Mouse (Mus musculus) hindbrain, embryonic 10.5 days (tissue): Measurements from ENCODE around the gene Il4. TPM values are rescaled to one million over a fixed set of nuclear protein-coding genes. Genes with fewer than 3 reads are reported as not detected.

ENCODE experiments used
- DNase-seq: peaks from one replicate; pipeline ENCODE4 v3.0.0-alpha.2; 2017; ENCODE audit warnings: low spot score
- H3K27ac ChIP-seq: fragments of 300-500 bp; sonication (generic); 2 replicates; pipeline ENCODE4 v1.5.1; 2016; ENCODE audit warnings: mild to moderate bottlenecking, moderate library complexity
- H3K27me3 ChIP-seq: fragments of 300-500 bp; sonication (generic); 2 replicates; pipeline ENCODE4 v1.6.1; 2016; ENCODE audit warnings: mild to moderate bottlenecking; ENCODE audit not compliant: poor library complexity, insufficient read depth, severe bottlenecking
- H3K36me3 ChIP-seq: fragments of 300-500 bp; sonication (generic); 2 replicates; pipeline ENCODE4 v1.6.1; 2016; ENCODE audit warnings: mild to moderate bottlenecking, moderate library complexity
- H3K4me1 ChIP-seq: fragments of 300-500 bp; sonication (generic); replicated peaks from 2 replicates; pipeline ENCODE4 v1.6.1; 2016; ENCODE audit warnings: mild to moderate bottlenecking
- H3K4me3 ChIP-seq: fragments of 300-500 bp; sonication (generic); 2 replicates; pipeline ENCODE4 v1.5.1; 2016; ENCODE audit warnings: mild to moderate bottlenecking, moderate library complexity
- H3K9me3 ChIP-seq: fragments of 300-500 bp; sonication (generic); 2 replicates; pipeline ENCODE4 v1.6.1; 2016; ENCODE audit warnings: mild to moderate bottlenecking, moderate library complexity
- WGBS: fragments of 180-500 bp; shearing (Covaris S2); methylation state at CpG from one replicate; pipeline ENCODE4 v1.1.7; 2016; 5-methylcytosine and 5-hydroxymethylcytosine counted together
- polyA plus RNA-seq: library from polyadenylated mRNA; unstranded; fragments of >200 nt; fragmentation: Nextera tagmentation; extraction: Ambion mirVana; gene quantifications from 2 replicates; pipeline ENCODE4 v1.2.1, GENCODE M21; 2016

Gene Il4
- 0.66 and 1.2 TPM in 2 replicates for polyA plus RNA-seq

DNA sequence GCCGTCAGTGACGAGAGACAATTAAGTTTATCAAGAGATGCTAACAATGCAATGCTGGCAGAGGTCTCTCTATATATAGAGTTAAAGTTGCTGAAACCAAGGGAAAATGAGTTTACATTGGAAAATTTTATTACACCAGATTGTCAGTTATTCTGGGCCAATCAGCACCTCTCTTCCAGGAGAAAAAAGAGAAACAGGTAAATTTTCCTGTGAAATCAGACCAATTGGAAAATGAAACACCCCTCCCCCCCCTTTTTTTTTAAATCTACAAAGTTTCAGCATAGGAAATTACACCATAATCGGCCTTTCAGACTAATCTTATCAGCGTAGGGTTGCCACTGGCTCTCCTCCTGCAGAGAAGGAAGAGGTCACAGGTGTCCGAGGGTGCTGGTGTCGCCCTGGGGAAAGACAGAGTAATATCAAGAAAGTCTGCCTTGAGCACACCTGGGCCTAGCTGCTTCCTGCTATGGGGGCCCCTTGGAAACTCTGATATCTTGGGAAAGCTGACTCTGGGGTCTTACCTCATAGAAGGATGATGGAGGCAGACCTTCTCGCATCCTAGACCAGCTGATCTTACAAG, at the start of gene Il4:
Il4 (minus strand) TSS at position 51 of the 580 bp plus-strand sequence.
- WGBS, result 88% methylated on average over 7 of the region's 7 CpGs
- Histone ChIP-seq H3K9me3 (no peaks in the 10 kb centered on the region), H3K27ac (no peak within 1 kb of the TSS), H3K27me3 (no peaks in the 10 kb centered on the region), H3K4me3 (no peak within 1 kb of the TSS), H3K36me3 (no peaks in the 10 kb centered on the region), H3K4me1 (peaks cover 15% of the 10 kb centered on the region)
- no peak for DNase-seq

GRCm38 (mm10) chr11:53664091-53664490, 45.6 kb upstream of the Il4 start:
- 86% methylated on average over 5 of the region's 5 CpGs for WGBS
- Histone ChIP-seq H3K27me3 (no peaks in the 10 kb centered on the region), H3K9me3 (no peaks in the 10 kb centered on the region), H3K36me3 (peaks cover 40% of the 10 kb centered on the region), H3K4me3 (no peak overlapping the region), H3K4me1 (no peaks in the 10 kb centered on the region), H3K27ac (no peak overlapping the region)
- DNase-seq, result no peak

DNA sequence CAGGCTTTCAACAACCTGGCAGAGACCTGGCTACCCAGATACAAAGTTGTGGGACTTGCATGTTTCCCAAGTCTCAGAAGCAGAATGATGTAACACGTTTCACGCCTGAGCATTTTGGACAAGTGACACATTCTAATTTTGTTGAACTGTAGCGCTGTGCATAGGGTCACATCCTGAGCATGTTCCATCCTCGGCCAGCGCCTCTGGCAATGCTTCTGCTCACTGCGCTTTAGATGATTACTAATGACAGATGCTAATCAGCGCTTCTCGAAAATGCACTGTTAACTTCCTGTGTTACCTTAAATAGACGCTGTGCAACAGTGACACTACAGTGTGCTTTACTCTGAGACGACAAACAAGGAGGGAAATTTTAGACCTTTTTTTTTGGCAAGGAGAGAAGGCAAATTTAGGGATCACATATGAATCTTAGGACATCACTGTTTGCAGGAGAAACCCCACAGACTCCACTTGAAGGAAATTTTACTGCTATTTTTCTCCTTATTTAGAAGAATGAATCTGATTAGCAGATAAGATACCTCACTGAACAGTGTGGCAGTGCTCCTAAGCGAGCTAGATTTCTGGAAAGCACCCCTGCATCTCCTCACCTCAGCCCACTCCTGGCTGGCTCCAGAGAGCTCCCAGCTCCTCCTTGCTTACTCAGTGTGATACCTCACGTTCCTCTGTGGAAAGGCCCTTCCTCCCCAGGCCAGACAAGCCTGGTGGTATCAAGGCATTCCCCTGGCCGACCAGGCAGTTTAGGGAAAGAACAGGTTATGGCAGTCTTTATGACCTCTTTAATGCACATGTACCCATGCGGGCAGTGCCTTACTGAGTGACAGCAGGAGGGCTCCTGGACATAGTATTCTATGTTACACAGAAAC, 44.6 kb upstream of the Il4 start:
- no peak overlapping the region for H3K27ac ChIP-seq
- whole genome bisulfite sequencing, result 87% methylated on average over 14 of the region's 14 CpGs

GRCm38 (mm10) chr11:53657828-53658227, 39.4 kb upstream of the Il4 start:
- Histone ChIP-seq H3K9me3 (no peaks in the 10 kb centered on the region), H3K27me3 (no peaks in the 10 kb centered on the region), H3K27ac (no peak overlapping the region), H3K4me3 (no peak overlapping the region), H3K4me1 (no peaks in the 10 kb centered on the region), H3K36me3 (peaks cover 20% of the 10 kb centered on the region)
- no peak for DNase-seq
- 88% methylated on average over 6 of the region's 6 CpGs for WGBS

More for the DNA sequence above, 44.6 kb upstream of the Il4 start:
- no peaks in the 10 kb centered on the region for H3K4me1 ChIP-seq
- no peak for DNase-seq
- H3K9me3 ChIP-seq, result no peaks in the 10 kb centered on the region
- no peak overlapping the region for H3K4me3 ChIP-seq
- peaks cover 32% of the 10 kb centered on the region for H3K36me3 ChIP-seq
- H3K27me3 ChIP-seq, result no peaks in the 10 kb centered on the region

GRCm38 (mm10) chr11:53657381-53657780, 38.9 kb upstream of the Il4 start:
- DNase-seq, result no peak
- 89% methylated on average over 8 of the region's 8 CpGs for WGBS

GRCm38 (mm10) chr11:53656558-53657202, 38.2 kb upstream of the Il4 start:
- Histone ChIP-seq H3K4me3 (no peak overlapping the region), H3K27ac (no peak overlapping the region), H3K4me1 (no peaks in the 10 kb centered on the region), H3K9me3 (no peaks in the 10 kb centered on the region), H3K27me3 (no peaks in the 10 kb centered on the region), H3K36me3 (peaks cover 32% of the 10 kb centered on the region)
- WGBS, result 96% methylated on average over 9 of the region's 9 CpGs
- DNase-seq, result no peak

More at GRCm38 (mm10) chr11:53657381-53657780, 38.9 kb upstream of the Il4 start:
- Histone ChIP-seq H3K4me1 (no peaks in the 10 kb centered on the region), H3K4me3 (no peak overlapping the region), H3K9me3 (no peaks in the 10 kb centered on the region), H3K27ac (no peak overlapping the region), H3K27me3 (no peaks in the 10 kb centered on the region), H3K36me3 (peaks cover 25% of the 10 kb centered on the region)

GRCm38 (mm10) chr11:53655043-53655442, 36.6 kb upstream of the Il4 start:
- Histone ChIP-seq H3K27ac (no peak overlapping the region), H3K36me3 (peaks cover 48% of the 10 kb centered on the region), H3K9me3 (no peaks in the 10 kb centered on the region), H3K4me3 (no peak overlapping the region), H3K4me1 (no peaks in the 10 kb centered on the region), H3K27me3 (no peaks in the 10 kb centered on the region)
- DNase-seq, result no peak
- 87% methylated on average over 5 of the region's 5 CpGs for WGBS

GRCm38 (mm10) chr11:53652427-53652826, 34.0 kb upstream of the Il4 start:
- Histone ChIP-seq H3K27me3 (no peaks in the 10 kb centered on the region), H3K4me1 (no peaks in the 10 kb centered on the region), H3K9me3 (no peaks in the 10 kb centered on the region), H3K4me3 (no peak overlapping the region), H3K27ac (no peak overlapping the region), H3K36me3 (peaks cover 55% of the 10 kb centered on the region)
- 97% methylated on average over 2 of the region's 2 CpGs for WGBS
- DNase-seq, result no peak

DNA sequence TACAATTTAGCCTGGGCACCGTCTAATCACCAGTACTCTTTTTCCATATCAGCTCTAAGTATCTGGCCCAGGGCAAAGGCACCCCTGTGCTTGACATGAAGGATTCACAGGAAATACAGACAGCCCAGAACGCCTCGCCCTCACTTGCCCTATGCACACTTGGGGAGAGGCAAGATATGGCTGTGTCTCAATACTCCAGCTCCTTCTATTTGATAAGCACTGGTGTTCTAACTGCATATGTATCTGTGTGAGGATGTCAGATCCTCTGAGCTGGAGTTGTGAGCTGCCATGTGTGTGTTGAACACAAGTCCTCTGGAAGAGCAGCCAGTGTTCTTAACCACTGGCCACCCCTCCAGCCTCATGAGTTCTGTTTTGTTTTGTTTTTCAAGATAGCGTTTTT, 33.0 kb upstream of the Il4 start:
- Histone ChIP-seq H3K27ac (no peak overlapping the region), H3K9me3 (no peaks in the 10 kb centered on the region), H3K4me1 (no peaks in the 10 kb centered on the region), H3K27me3 (no peaks in the 10 kb centered on the region), H3K4me3 (no peak overlapping the region), H3K36me3 (peaks cover 55% of the 10 kb centered on the region)
- 88% methylated on average over 4 of the region's 4 CpGs for WGBS
- no peak for DNase-seq

GRCm38 (mm10) chr11:53644017-53644416, 25.5 kb upstream of the Il4 start:
- no peak for DNase-seq
- Histone ChIP-seq H3K27me3 (no peaks in the 10 kb centered on the region), H3K4me3 (no peak overlapping the region), H3K9me3 (no peaks in the 10 kb centered on the region), H3K27ac (no peak overlapping the region), H3K36me3 (no peaks in the 10 kb centered on the region), H3K4me1 (no peaks in the 10 kb centered on the region)
- WGBS, result 73% methylated on average over 5 of the region's 5 CpGs

DNA sequence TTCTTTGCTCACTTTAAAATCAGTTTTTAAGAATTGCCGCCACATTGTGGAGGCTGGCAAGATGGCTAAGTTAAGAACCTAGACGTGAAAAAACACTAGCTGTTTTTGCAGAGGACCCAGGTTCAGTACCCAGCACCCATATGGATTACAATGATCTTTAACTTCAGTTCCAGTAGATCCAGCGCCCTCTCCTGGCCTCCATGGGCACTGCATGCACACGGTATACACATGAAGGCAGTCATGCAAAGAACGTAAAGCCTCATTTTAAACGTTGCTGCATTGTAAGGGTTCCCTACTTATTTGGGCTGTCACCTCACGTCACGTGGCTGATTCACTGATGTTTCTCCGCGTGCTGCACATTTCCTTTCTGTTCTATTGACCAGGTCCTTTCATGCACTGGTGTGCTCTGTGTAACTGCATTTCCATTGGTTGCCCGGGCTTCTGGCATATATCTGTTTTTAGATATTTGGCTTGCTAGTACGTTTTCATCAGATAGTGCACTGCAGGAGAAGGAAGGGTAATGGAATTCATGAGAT, 24.3 kb upstream of the Il4 start:
- no peaks in the 10 kb centered on the region for H3K9me3 ChIP-seq
- no peaks in the 10 kb centered on the region for H3K36me3 ChIP-seq
- 76% methylated on average over 12 of the region's 12 CpGs for WGBS
- H3K4me1 ChIP-seq, result no peaks in the 10 kb centered on the region
- H3K27ac ChIP-seq, result no peak overlapping the region
- no peak overlapping the region for H3K4me3 ChIP-seq
- peaks cover 1% of the 10 kb centered on the region for H3K27me3 ChIP-seq
- DNase-seq, result no peak

DNA sequence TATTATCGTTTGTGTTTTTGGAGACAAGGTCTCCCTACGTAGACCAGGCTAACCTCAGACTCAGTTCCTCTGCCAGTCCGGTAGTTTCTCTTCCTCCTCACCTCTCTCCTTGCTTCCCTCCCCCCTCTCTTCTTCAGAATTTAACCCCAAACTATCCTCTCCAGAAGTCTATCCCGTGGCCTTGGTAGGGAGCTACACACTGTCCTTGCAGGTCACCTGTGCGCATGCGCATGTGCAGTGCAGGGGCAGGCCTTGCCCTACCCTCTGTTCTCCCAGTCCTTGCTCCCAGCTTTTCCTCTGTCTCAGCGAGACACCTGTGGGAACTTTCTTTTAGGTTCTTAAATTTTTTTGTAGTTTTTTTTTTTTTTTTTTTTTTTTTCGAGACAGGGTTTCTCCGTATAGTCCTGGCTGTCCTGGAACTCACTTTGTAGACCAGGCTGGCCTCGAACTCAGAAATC, 19.4 kb upstream of the Il4 start:
- H3K4me3 ChIP-seq, result no peak overlapping the region
- 81% methylated on average over 10 of the region's 10 CpGs for WGBS
- H3K36me3 ChIP-seq, result no peaks in the 10 kb centered on the region
- no peak for DNase-seq
- no peak overlapping the region for H3K27ac ChIP-seq
- peaks cover 18% of the 10 kb centered on the region for H3K4me1 ChIP-seq
- no peaks in the 10 kb centered on the region for H3K9me3 ChIP-seq
- peaks cover 49% of the 10 kb centered on the region for H3K27me3 ChIP-seq
